Mouse (Mus musculus) olfactory bulb, adult 2 months (tissue): ENCODE data around the gene Tuba1b.

Experiments
- CTCF ChIP-seq: fragments of 200-500 bp; IDR thresholded peaks from 2 replicates; pipeline ENCODE4 v1.5.1; 2012; ENCODE audit warnings: low read depth, mild to moderate bottlenecking, low read length, moderate library complexity; ENCODE audit not compliant: insufficient read depth
- POLR2A ChIP-seq: fragments of 200-500 bp; IDR thresholded peaks from 2 replicates; pipeline ENCODE4 v1.6.1; 2012; ENCODE audit warnings: mild to moderate bottlenecking, low read depth, low read length, moderate library complexity; ENCODE audit not compliant: insufficient read depth

GRCm38 (mm10) chr15:98976763-98977758, 42.7 kb upstream of the Tuba1b start:
- no peak for TF ChIP-seq CTCF
- no peak for TF ChIP-seq POLR2A
